Mouse (Mus musculus) kidney, postnatal 14 days (tissue): ENCODE measurements around the gene Sipa1.

ENCODE experiments used
- DNase-seq: peaks from one replicate; pipeline ENCODE4 v3.0.0; 2022; ENCODE audit warnings: mixed read lengths

Gene Sipa1

GRCm38 (mm10) chr19:5601752-5602541 lies 61.6 kb downstream of the Sipa1 start, which contains the start of gene Rnaseh2c:
Rnaseh2c (plus strand) TSS chr19:5601873.
- DNase-seq: peak; percentile 85
